Mouse (Mus musculus): ENCODE measurements around the gene Zmym1.
"Not testable (repeated sequence)": the region's sequence is repeated elsewhere in the genome, so short reads cannot be mapped to it uniquely, and the experiment has no call there.

Gene Zmym1

GRCm38 (mm10) chr4:127060585-127061290, at the start of gene Zmym1:
TSS of gene Zmym1 (minus strand) at chr4:127061152.
- DNase-seq (ENCODE audit: low spot score in 2 of 2) = peak; percentile 83 to 89

DNA sequence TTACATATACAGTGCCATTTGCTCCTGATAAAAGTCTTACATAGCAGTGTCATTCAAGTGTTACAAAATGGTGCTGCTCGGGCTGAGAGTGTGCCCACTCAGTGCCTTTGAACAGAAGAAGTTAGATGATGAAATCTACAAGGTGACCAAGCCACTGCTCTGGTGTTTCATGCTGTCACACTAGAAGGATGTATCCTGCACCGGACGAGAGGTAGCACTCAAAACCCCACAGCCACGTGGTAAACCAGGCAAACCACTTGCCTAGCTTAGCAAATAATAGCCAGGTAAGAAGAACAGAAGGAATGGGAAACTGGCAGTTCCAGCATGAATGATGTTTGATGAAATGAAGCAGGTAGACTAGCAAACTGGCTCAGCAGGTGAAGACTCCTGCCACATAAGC, 49.6 kb upstream of the Zmym1 start:
- DNase-seq (ENCODE audit: low spot score in 2 of 2) = no peak

GRCm38 (mm10) chr4:127107566-127107965, 46.6 kb upstream of the Zmym1 start:
- DNase-seq (ENCODE audit: low spot score in 2 of 2) = no peak

GRCm38 (mm10) chr4:127099552-127099951, 38.6 kb upstream of the Zmym1 start:
- not testable (repeated sequence) for DNase-seq (ENCODE audit: low spot score in 2 of 2)

- no peak for DNase-seq (ENCODE audit: low spot score in 2 of 2)
Observed at GRCm38 (mm10) chr4:127095090-127095489, 34.1 kb upstream of the Zmym1 start.

- no peak for DNase-seq (ENCODE audit: low spot score in 2 of 2)
Observed at GRCm38 (mm10) chr4:127091188-127091587, 30.2 kb upstream of the Zmym1 start.

GRCm38 (mm10) chr4:127085761-127086160, 24.8 kb upstream of the Zmym1 start:
- no peak for DNase-seq (ENCODE audit: low spot score in 2 of 2)

DNA sequence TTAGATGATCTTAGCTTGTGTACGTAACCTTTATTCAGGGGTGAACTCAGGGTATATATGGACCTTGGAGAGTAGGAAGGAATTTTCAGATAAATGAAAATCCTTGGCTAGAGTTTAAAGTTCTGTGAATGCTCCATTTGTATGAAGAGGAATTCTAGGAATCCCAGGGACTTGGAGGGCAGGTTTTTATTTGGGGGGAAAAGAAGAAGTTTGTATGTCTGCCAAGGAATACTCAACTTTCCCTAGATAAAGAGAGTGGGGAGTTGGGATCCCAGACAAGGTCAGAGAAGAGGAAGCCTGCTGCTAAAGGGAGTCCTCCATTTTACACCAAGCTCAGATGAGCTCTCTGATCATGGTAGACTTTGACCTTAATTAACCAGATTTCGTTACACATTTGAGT, 22.2 kb upstream of the Zmym1 start:
- DNase-seq (ENCODE audit: low spot score in 2 of 2) = no peak

GRCm38 (mm10) chr4:127080806-127081205, 19.9 kb upstream of the Zmym1 start:
- no peak for DNase-seq (ENCODE audit: low spot score in 2 of 2)

DNA sequence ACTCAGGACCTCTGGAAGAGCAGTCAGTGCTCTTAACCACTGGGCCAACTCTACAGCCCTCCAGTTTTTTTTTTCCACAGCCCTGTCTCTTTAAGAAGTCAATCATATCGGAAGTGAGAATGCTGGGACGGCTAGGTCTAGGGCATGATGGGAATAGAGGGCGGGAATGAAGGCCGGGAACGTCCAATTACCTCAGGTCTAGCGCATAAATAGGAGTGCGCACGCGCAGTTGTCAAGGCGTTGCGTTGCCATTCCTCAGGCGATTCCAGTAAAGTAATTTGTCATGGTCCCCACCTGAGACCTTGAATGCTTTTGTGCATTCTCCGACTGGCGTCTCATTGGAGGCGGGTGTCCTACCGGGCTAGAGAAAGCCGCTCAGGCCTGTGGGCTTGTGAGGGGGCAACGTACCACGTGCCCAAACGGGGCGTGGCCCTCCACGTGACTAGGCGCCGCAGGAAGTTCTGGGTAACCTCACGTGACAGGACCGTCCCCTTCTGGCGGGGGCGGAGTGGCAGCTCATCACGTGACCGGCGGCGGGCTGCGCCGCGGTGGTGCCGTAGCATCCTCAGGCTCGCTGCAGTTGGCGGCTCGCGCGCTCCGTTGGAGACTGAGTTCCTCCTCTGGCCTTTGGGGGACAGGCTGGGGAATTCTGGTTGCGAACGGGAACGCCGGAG, 16.1 kb upstream of the Zmym1 start, which contains the start of gene Zmym6:
Gene Zmym6, plus strand, starts transcription at position 509 of the 674 bp plus-strand sequence.
- DNase-seq (ENCODE audit: low spot score in 2 of 2) = peak; percentile 91 to 94

DNA sequence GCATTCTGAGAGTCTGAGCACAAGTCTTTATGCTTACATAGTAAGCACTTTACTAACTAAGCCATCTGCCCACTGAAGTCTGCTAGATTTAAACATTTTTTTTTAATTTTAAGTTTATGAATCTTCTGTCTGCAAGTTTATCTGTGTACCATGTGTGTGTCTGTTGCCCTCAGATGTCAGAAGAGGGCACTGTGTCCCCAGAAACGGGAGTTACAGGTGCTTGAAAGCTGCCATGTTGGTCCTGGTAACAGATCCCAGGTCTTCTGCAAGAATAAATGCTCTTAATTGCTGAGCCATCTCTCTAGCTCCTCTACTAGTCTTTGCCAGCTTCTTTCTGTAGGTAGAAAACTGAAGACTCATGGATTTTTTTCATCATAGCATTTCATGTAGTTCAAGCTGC, 14.0 kb upstream of the Zmym1 start:
- DNase-seq (ENCODE audit: low spot score in 2 of 2) = no peak

GRCm38 (mm10) chr4:127064051-127064450, 3.1 kb upstream of the Zmym1 start:
- no peak for DNase-seq (ENCODE audit: low spot score in 2 of 2)

GRCm38 (mm10) chr4:127054522-127055198, 6.3 kb downstream of the Zmym1 start:
- no peak for DNase-seq (ENCODE audit: low spot score in 2 of 2)

DNA sequence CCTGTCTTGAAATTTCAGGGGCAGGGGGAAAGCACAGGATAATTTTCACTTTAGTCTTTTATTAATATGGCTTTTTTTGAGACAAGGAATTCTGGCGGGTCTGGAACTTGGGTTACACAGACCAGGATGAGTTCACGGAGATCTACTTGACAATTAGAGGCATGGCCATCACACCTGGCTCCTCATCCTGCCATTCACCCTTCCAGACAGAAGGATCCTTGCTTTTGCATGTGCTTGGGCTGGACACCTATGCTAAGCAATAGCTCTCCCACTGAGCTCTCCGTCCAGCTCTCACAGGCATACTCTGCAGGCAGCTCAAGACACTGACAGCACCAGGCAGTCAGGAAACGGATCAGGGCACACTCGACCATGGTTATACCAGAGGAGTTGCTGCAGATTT, 7.9 kb downstream of the Zmym1 start:
- DNase-seq (ENCODE audit: low spot score in 2 of 2) = no peak

DNA sequence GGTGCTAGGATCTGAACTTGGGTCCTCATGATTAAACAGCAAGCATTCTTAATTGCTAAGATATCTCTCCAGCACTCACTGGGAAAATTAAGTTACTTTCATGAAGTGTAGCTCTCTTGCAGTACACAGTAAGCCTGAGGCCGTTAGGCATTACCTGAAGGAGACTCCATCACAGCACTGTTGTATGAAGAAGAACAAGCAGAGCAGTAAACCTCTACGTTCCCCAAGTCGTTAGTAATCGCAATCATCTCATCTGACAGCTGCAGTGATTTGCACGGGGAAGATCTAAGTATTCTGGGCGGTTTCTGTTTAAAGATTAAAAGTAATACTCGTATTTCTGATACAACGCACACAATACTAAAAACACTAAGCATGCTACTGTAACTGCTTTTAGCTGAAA, 9.8 kb downstream of the Zmym1 start:
- DNase-seq (ENCODE audit: low spot score in 2 of 2) = no peak

GRCm38 (mm10) chr4:127043540-127043939, 17.4 kb downstream of the Zmym1 start:
- DNase-seq (ENCODE audit: low spot score in 2 of 2) = no peak

- DNase-seq (ENCODE audit: low spot score in 2 of 2) = no peak
Observed at GRCm38 (mm10) chr4:127039871-127040483, 21.0 kb downstream of the Zmym1 start.

GRCm38 (mm10) chr4:127038828-127039349, 22.1 kb downstream of the Zmym1 start:
- DNase-seq (ENCODE audit: low spot score in 2 of 2) = no peak

DNA sequence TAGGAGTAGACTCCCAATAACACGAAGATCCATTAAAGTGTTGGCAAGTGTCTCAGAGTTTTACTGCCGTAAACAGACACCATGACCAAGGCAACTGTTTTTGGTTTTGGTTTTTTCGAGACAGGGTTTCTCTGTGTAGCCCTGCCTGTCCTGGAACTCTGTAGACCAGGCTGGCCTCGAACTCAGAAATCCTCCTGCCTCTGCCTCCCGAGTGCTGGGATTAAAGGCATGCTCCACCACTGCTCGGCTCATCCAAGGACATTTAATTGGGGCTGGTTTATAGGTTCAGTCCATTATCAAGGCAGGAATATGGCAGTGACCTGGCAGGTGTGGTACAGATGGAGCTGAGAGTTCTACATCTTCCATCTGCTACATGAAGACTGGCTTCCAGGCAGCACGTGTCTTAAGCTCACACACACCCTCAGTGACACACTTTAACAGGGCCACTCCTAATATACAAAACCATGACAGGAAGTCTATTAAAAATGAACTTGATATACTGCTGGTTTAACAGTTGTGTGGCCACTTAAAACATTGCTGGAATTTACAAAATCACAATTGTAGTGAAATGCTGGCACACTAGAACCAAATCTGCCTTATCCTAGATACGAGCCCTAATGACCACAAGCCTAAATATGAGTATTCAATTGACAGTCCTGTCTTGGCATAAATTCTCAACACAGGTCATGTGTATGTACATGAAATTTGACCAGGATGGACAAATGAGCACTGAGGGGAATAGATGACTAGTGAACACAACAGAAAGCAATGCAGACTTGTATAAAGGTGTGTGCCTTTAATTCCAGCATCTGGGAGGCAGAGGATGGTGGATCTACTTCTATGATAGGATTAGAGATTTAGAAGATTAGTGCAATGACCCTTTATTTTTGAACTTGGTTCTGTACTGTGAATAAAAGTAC, 22.8 kb downstream of the Zmym1 start:
- no peak for DNase-seq (ENCODE audit: low spot score in 2 of 2)

- DNase-seq (ENCODE audit: low spot score in 2 of 2) = no peak
Observed at GRCm38 (mm10) chr4:127037158-127037557, 23.8 kb downstream of the Zmym1 start.

All from urinary bladder, postnatal 36 days (tissue).